Mouse (Mus musculus) thymus, postnatal 14 days (tissue): ENCODE measurements around the gene Cluap1.

Experiments used
- DNase-seq: peaks from one replicate; pipeline ENCODE4 v3.0.0; 2021

Gene Cluap1

GRCm38 (mm10) chr16:3908537-3909111, at the start of gene Cluap1, which contains the start of gene 1700037C18Rik:
Gene Cluap1, plus strand, starts transcription at chr16:3908801.
Gene 1700037C18Rik, minus strand, starts transcription at chr16:3908689.
- DNase-seq = peak; percentile 88

DNA sequence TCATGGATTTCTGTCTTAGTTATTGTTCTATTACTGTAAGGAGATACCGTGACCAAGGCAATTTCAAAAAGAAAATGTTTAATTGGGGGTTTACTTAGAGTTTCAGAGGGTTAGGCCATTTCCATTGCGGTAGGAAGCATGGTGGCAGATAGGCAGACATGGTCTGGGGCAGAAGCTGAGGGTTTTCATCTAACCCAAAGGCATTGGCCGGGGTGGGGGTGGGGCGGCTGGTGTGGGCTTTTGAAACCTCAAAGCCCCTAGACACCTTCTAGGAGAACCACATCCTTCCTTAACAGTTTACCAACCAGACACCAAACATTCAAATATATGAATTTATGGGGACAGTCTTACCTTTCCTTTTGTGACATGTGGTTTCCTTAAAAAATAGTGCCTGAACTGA, 49.3 kb upstream of the Cluap1 start:
- no peak for DNase-seq

DNA sequence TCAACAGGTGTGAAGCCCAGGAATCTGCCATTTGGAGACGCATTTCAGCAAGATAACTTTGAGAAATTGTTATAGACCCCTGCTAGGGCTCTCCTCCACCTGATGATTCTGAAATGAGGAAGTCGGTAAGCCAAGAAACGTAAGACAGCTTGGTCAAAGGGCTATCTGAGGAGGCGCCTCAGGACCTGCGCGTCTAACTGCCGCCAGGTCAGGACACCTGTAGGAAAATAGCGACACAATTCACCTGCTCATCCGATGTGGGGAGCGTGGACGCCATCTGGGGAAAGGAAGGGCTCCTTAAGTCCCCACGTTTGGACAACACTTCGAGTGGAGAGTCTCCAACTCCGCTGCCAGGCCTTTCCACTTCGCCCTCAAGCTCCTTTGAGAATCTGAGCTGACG, 36.8 kb upstream of the Cluap1 start:
- no peak for DNase-seq

GRCm38 (mm10) chr16:3872216-3873047, 36.2 kb upstream of the Cluap1 start, which contains the start of gene Naa60:
Gene Naa60, plus strand, starts transcription at chr16:3872375.
- DNase-seq = peak; percentile 95

DNA sequence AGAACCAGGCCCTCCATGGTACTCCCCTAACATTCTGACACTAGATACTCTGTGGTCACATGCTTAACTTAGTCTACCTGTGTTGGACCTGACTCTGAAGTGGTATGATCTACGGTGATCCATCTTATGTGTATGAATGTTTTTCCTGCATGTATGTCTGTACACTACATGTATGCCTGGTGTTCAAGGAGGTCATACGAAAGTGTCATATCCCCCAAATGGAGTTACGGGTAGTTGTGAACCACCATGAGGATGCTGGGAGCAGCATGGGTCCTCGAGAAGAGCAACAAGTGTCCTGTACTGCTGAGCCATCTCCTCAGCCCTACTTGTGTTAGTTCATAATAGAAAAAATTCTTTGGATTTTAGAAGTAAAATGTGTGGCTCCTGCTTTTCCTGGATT, 32.3 kb upstream of the Cluap1 start:
- no peak for DNase-seq

DNA sequence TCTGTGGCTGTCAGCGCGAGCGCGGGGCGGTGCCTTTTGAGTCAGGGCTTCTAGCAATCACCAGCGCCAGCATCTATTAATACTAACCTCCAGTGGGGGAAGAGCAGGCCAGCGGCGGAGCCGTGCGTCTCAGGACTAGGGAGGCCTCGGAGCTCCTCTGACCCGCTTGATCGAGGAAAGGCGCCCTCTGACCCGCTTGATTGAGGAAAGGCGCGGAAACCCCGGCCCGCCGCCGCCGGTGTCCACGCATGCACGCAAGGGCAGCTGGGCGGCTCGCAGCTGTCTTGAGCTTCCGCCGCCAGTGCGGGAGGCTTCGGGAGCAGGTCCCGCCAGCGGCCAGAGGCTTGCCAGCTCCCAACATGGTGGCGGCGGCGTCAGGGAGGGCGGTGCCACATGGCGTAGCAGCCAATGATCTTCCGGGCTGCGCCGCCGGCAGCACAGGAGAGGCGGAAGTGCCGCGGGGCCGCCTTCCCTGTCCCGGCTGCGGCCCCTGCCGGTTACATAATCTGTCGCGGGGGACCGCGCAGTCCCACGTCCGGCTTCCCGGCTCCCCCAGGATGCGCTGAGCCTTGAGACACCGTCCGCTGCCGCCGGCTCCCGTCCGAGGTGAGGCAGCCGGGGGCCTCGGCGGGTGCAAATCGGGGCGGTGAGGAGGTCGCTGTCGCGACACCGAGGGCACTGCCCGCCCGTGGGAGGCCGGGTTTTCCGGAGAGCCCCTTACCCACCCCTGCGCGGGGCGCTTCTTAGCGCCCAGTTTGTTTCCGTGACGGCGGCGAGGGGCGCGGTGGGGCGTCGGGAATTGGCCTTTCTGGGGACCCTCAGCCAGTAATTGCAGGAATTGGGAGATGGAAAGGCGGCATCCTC, 24.2 kb upstream of the Cluap1 start, which contains the start of the genes Zfp597 and Gm20695:
TSS of gene Zfp597 (minus strand) at position 361 of the 864 bp plus-strand sequence.
TSS of gene Gm20695 (plus strand) at position 448 of the 864 bp plus-strand sequence.
- peak; percentile 95 for DNase-seq

GRCm38 (mm10) chr16:3885065-3885670, 23.4 kb upstream of the Cluap1 start:
- DNase-seq = no peak

GRCm38 (mm10) chr16:3891621-3892295, 16.8 kb upstream of the Cluap1 start:
- no peak for DNase-seq

DNA sequence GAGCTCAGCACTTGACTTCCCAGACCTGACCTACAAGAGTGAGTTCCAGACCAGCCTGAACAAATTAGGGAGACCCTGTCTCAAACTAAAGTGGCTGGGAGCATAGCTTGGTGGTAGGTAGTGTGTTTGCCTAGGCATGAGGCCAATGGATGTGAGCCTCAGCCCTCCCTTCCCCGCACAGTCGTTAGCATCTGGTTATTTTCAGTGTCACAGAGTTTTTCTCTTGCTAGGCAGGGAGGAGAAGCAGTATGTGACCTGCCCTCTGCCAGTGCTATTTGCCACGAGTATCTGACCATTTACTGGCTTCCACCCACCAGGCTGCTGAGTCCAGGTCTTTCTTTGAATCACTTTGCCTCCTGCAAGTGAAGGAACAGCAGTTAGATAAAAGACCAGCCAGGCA, 14.9 kb upstream of the Cluap1 start:
- no peak for DNase-seq

GRCm38 (mm10) chr16:3895173-3895792, 13.3 kb upstream of the Cluap1 start:
- peak; percentile 62 for DNase-seq

DNA sequence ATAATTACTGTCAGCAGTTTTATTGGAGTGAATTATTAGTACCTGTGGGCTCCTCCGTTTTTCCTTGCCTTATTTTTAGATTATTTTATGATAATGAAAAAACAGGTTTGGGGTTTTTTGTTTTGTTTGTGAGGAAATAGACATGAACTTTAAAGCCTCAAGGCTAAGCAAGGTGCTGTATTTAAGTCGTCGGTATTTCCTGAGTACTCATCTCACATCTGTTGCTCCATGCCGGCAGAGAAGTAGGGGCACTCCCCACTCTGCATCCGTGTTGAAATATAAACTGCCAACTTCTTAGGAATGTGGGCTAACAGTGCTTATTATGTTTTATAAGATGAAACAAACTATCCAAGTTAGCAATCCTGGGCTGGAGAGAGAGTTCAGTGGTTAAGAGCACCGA, 12.6 kb upstream of the Cluap1 start:
- DNase-seq = no peak

DNA sequence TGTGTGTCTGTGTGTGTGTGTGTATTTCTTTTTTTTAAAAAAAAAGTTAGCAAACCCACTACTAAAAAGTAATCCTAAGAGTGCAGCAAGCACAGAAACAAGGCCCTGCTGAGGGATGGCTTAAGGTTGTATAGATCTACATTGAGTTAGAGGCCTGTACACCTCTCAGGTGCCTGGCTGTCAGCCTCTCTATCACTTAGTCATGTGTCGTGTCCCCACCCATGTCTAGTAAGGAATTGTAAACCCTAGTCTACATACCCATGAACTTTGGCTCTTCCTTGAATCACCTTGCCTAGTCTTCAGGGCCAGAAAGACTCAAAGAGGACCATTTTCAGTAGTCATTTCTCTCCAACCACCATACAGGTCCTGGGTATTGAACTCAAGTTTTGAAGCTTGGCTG, 12.0 kb upstream of the Cluap1 start:
- no peak for DNase-seq

- DNase-seq = no peak
These were observed 1.1 kb upstream of the Cluap1 start for GRCm38 (mm10) chr16:3907471-3907870.

DNA sequence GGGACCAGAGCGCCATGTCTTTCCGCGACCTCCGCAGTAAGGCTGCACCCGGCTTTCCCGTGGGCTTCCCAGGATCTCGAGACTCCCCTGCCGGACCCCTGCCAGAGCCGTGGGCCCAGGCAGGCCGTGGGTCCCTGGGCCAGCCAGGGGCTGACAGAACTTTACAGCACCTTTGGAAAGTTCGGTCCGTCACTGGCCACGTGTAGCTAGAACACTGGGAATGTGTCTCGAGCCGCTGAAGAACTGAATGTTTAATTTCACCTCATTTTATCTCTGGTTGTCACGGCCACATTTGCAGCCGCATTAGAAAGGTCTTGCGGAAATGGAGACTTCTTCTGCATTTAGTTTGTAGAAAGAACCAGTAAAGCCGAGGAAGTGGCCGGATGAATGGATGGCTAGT, 517 bp downstream of the Cluap1 start:
- DNase-seq = no peak

DNA sequence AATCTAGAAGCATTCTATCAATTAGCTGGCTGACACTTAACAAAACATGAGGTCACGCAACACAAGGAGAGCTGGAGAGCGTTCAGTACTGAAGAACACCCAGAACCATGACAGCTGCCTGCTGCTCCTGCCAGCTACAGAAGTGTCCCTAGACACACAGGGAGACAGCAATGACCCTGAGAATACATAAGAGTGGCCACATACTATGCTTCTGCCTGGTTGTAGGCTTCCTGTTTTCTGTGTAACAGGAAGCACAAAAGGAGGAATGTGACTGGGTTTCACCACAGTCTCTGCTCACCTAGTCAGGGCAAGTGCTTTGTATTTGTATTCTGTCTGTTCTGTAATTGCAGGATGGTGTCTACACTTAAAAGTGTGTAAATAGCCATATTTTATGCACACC, 12.2 kb downstream of the Cluap1 start:
- DNase-seq = no peak

- DNase-seq = no peak
These were observed 14.9 kb downstream of the Cluap1 start for GRCm38 (mm10) chr16:3923515-3923914.

DNA sequence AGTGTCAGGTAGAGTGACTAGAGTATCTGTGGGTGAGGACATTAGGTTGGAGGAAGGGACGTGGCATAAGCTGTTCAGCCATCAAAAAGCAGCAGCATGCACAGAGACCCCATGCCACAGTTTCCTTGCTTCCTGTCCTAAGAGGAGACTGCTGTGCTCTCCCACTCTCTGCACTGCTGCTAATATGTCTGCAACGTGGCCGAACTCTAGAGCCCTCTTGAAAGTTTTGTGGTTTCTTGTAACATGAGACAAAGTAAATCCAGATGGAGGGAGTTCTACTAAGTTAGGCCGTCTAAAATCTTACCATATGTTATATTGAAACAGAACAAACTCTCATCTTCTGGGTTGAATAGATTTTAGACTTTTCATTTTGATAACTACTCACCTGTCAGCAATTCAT, 15.4 kb downstream of the Cluap1 start:
- DNase-seq = no peak

GRCm38 (mm10) chr16:3928582-3928981, 20.0 kb downstream of the Cluap1 start:
- no peak for DNase-seq

- no peak for DNase-seq
These were observed 20.6 kb downstream of the Cluap1 start for GRCm38 (mm10) chr16:3929151-3929550.

DNA sequence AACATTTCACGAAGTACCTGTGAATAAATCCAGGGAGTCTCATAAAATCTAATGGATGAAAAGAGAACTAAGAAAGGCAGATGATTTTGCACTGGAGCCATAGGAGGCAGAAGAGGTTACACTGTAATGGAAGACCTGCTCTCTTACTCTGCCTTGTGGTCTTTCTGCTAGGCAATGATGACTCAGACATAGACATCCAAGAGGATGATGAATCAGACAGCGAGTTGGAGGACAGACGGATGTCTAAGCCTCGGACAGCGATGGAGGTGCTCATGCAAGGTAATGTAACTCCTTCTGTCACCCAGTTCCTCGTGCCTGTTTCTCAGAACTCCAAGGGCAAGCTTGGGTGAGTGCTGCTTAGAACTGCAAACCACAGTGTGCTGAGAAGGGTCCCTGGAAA, 24.9 kb downstream of the Cluap1 start:
- no peak for DNase-seq

GRCm38 (mm10) chr16:3934091-3934490, 25.5 kb downstream of the Cluap1 start:
- no peak for DNase-seq

- DNase-seq = no peak
These were observed 26.1 kb downstream of the Cluap1 start for GRCm38 (mm10) chr16:3934701-3935100.
